25 mouse cellular contexts compared by ENCODE assay signal in the genomic region with DNA sequence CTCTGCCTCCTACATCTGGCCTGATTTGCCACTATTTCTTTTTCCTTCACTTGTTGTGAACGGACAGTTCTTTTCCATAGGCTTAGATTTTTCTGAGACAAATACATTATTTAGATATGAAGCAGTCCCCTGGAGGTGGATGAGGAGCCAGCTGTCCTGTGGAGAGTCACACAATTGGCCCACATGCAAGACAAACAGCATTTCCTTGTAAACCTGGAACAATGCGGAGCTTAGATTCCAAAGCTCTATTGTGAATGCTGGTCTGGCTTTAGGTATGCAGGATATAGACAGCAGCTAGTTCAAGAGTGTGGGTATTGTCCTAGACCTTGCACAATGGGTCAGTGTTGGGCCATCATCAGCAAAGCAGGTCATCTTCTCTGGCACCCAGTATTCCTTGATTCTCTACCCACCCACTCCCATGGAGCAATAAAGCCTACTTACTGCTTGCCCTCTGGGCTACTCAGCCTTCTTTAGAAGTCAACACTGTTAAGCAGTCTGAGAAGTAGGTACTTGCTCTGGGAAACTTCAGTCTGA. TPM values are rescaled to one million over a fixed set of nuclear protein-coding genes. Genes with fewer than 3 reads are reported as not detected.
DNase-seq lines count a peak whose midpoint lies in the region; ATAC-seq lines count a peak whose summit lies in the region.
"Had no signal": no experiment of that assay in that cellular context is flagged by ENCODE, and none has a peak within 500 bp of the region (broad histone marks: within the 10 kb centered on the region; RNA-seq: fewer than 3 reads in every experiment).

No protein-coding gene starts in this region.

- H3K27me3 ChIP-seq in heart, embryonic 16.5 days (ENCODE audit: control insufficient read depth, insufficient read depth, low read length): no peaks in the 10 kb centered on the region
- H3K27me3 ChIP-seq: CH12.LX; embryonic facial prominence, embryonic 12.5 days; forebrain, embryonic 13.5 days; hindbrain, embryonic 15.5 days; liver, embryonic 15.5 days had no signal

- 54% methylated on average over 2 of the region's 2 CpGs for WGBS in heart, embryonic 16.5 days

- peak overlapping the region; percentile 53 for H3K27ac ChIP-seq in heart, embryonic 16.5 days (ENCODE audit: low read length)
- H3K27ac ChIP-seq: embryonic facial prominence, embryonic 12.5 days; forebrain, embryonic 13.5 days; hindbrain, embryonic 15.5 days; kidney, postnatal 0 days; left cerebral cortex, adult 2 months; liver, embryonic 15.5 days had no signal

- no peak overlapping the region for H3K4me3 ChIP-seq in heart, embryonic 16.5 days (ENCODE audit: low read length)
- H3K4me3 ChIP-seq: embryonic facial prominence, embryonic 12.5 days; forebrain, embryonic 13.5 days; hindbrain, embryonic 15.5 days; left cerebral cortex, adult 2 months; liver, embryonic 15.5 days had no signal

- peaks cover 28% of the 10 kb centered on the region for H3K4me1 ChIP-seq in heart, embryonic 16.5 days (ENCODE audit: control insufficient read depth, insufficient read depth, low read length)
- H3K4me1 ChIP-seq: embryonic facial prominence, embryonic 12.5 days; forebrain, embryonic 13.5 days; hindbrain, embryonic 15.5 days had no signal

- no peak overlapping the region for H3K9ac ChIP-seq in heart, embryonic 16.5 days (ENCODE audit: low read length)
- H3K9ac ChIP-seq: embryonic facial prominence, embryonic 12.5 days; forebrain, embryonic 13.5 days; hindbrain, embryonic 15.5 days; liver, embryonic 15.5 days had no signal

- no peak for ATAC-seq in heart, embryonic 16.5 days (replicated peaks; ENCODE audit: extremely low read depth, insufficient read depth, low FRiP score)
- ATAC-seq: forebrain, embryonic 13.5 days had no signal

- no peak for DNase-seq in heart, postnatal 4 days
- DNase-seq in retina, postnatal 1 day: peak; percentile 46
- DNase-seq in retina, embryonic 14.5 days (ENCODE audit: low spot score): no peak
- peak; percentile 39 for DNase-seq in brain, adult 2 months (ENCODE audit: low read depth, low spot score)
- no peak for DNase-seq in frontal cortex, postnatal 25 days (ENCODE audit: low spot score in 2 of 2)
- no peak for DNase-seq in cerebellum, postnatal 36 days
- DNase-seq: adrenal gland, postnatal 36 days; B cell, adult 2 months; cerebellum, adult 11-12 months; cerebellum, postnatal 14 days; heart, adult 18-20 months; kidney, adult 2 months; right cerebral cortex, postnatal 25 days; thymus, postnatal 14 days had no signal

- H3K4me2 ChIP-seq in heart, embryonic 16.5 days (ENCODE audit: low read depth, low read length): no peak overlapping the region
- H3K4me2 ChIP-seq: embryonic facial prominence, embryonic 12.5 days; forebrain, embryonic 13.5 days; hindbrain, embryonic 15.5 days; liver, embryonic 15.5 days; midbrain, embryonic 11.5 days had no signal

- no peaks in the 10 kb centered on the region for H3K9me3 ChIP-seq in heart, embryonic 16.5 days (replicated peaks; ENCODE audit: control insufficient read depth, low read length)
- H3K9me3 ChIP-seq: embryonic facial prominence, embryonic 12.5 days; forebrain, embryonic 13.5 days; hindbrain, embryonic 15.5 days; liver, embryonic 15.5 days had no signal

- H3K36me3 ChIP-seq in heart, embryonic 16.5 days (ENCODE audit: control insufficient read depth, insufficient read depth): peaks cover 2% of the 10 kb centered on the region; the same call in 1 of the 2 replicates
- H3K36me3 ChIP-seq: embryonic facial prominence, embryonic 12.5 days; hindbrain, embryonic 15.5 days had no signal

RNA-seq across cellular contexts. Expression of a gene that starts 22.0 kb away (rescaled TPM):
- 5.1 and 5.4 TPM in 2 replicates for polyA plus RNA-seq in heart, embryonic 16.5 days (2015; fragmentation: Nextera tagmentation; extraction: Ambion mirVana)
- 1 to 10 TPM; 2.1 to 2.3 TPM for total RNA-seq in heart, postnatal 4 days (2021)
- total RNA-seq: monocyte, adult 5-6 weeks; neutrophil, adult 5-6 weeks had no signal

RNA-seq across cellular contexts. Expression of a gene that starts 30.4 kb away (rescaled TPM):
- polyA plus RNA-seq in heart, embryonic 16.5 days (2015; fragmentation: Nextera tagmentation; extraction: Ambion mirVana): 43.8 and 46.9 TPM in 2 replicates
- total RNA-seq in heart, postnatal 4 days (2021): 100 to 1,000 TPM; 169 to 172 TPM

Comparison
In these comparisons a context has a peak if more than half of its experiments do, and no peak if none do; other contexts are left out.
1. DNase-seq: peak in retina, postnatal 1 day (single experiment) and brain, adult 2 months (single experiment); none in heart, postnatal 4 days (single experiment), retina, embryonic 14.5 days (single experiment), frontal cortex, postnatal 25 days (0 of 2) and cerebellum, postnatal 36 days (0 of 2).